Mouse (Mus musculus) MEL (cell line): ENCODE measurements at regions not wholly inside any gene's neighbourhood (a gene's known extent, or its start where the extent isn't known, plus 50 kb on each side); places are given as distances from the start of the nearest gene placed in this dataset.

Experiments used
- CTCF ChIP-seq, 3 experiments: IDR thresholded peaks in 2 of 3; conservative IDR thresholded peaks in 1 of 3; 2 replicates each; pipeline ENCODE4 v1.5.1; 2011 to 2012; ENCODE audit warnings: low read length in 3 of 3, low read depth in 2 of 3, mild to moderate bottlenecking in 2 of 3, improper control_type of control experiment in 1 of 3, inconsistent platforms in 1 of 3, mixed read lengths in 1 of 3, moderate library complexity in 1 of 3; ENCODE audit not compliant: control insufficient read depth in 1 of 3, insufficient read depth in 1 of 3, poor library complexity in 1 of 3, severe bottlenecking in 1 of 3
- GATA1 ChIP-seq: IDR thresholded peaks from 2 replicates; pipeline ENCODE4 v1.6.1; 2011; ENCODE audit warnings: low read depth, low read length, improper control_type of control experiment
- MAX ChIP-seq: IDR thresholded peaks from 2 replicates; pipeline ENCODE4 v1.6.1; 2011; ENCODE audit warnings: low read length, improper control_type of control experiment
- ZMIZ1 ChIP-seq: IDR thresholded peaks from 2 replicates; pipeline ENCODE4 v1.6.1; 2012; ENCODE audit warnings: low read depth, mild to moderate bottlenecking, inconsistent platforms, low read length, improper control_type of control experiment, moderate library complexity

- TF ChIP-seq ZMIZ1 (no peak), MAX (no peak), CTCF (IDR thresholded peaks at IDR 0.05 in 2 of 3, conservative IDR thresholded peaks at IDR 0.05 in 1 of 3; ENCODE audit: control insufficient read depth in 1 of 3, insufficient read depth in 1 of 3, low read depth in 2 of 3, low read length in 3 of 3, poor library complexity in 1 of 3, severe bottlenecking in 1 of 3) (no peak), GATA1 (no peak)
Observed at GRCm38 (mm10) chr8:57402200-57402599, 53.5 kb upstream of the Scrg1 start.
